Mouse (Mus musculus): ENCODE data around the gene Gdf15. TPM values are rescaled to one million over a fixed set of nuclear protein-coding genes. Genes with fewer than 3 reads are reported as not detected.
A peak's percentile ranks its signal among the peaks of the same experiment; 100 is the strongest.

The Gdf15 gene
- polyA plus RNA-seq, 1 experiment from 2014 or later = 1.0 TPM

DNA sequence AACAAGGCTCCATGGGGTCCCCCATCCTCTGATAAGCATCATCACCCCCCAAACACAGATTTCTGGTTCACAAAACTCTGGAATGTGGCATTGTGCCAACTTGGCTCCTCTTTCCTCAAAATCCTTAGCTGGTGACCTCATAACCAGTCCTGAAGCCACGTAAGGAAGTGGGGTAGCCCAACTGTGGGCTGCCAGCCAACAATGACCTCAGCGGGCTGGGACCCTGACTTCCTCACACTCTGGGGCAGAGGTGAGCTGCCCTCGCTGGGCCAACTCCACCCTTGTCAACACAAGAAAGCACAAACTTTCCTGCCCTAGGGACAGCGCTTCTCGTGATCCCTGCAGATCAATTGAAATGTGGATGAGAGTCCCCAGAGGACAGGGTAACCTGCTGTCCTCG, 1.8 kb upstream of the Gdf15 start:
- Histone ChIP-seq H3K36me3 (ENCODE audit: insufficient read depth, low read length) (no peaks in the 10 kb centered on the region), H3K9ac (replicated peaks; ENCODE audit: low read length) (0 out of 2 replicates have a peak overlapping the region, but pooled peaks have one; percentile 2), H3K9me3 (ENCODE audit: low read length) (no peaks in the 10 kb centered on the region), H3K4me2 (replicated peaks; ENCODE audit: low read depth, low read length) (no peak overlapping the region), H3K27ac (ENCODE audit: low read length) (peak overlapping the region; percentile 0; the same call in 1 of the 2 replicates), H3K4me3 (ENCODE audit: low read length) (no peak overlapping the region), H3K4me1 (ENCODE audit: insufficient read depth, low read length) (peaks cover 59% of the 10 kb centered on the region), H3K27me3 (ENCODE audit: insufficient read depth, low read length) (no peaks in the 10 kb centered on the region)
- 38% methylated on average over 6 of the region's 6 CpGs for WGBS
- no peak for ATAC-seq (ENCODE audit: low FRiP score, low TSS enrichment)

GRCm38 (mm10) chr8:70631436-70631835, 820 bp downstream of the Gdf15 start:
- no peak for ATAC-seq (ENCODE audit: low FRiP score, low TSS enrichment)
- H3K9me3 ChIP-seq (ENCODE audit: low read length) = no peaks in the 10 kb centered on the region
- WGBS = 15% methylated on average over 24 of the region's 24 CpGs
- H3K27me3 ChIP-seq (ENCODE audit: insufficient read depth, low read length) = no peaks in the 10 kb centered on the region
- H3K27ac ChIP-seq (ENCODE audit: low read length) = no peak overlapping the region
- no peak overlapping the region for H3K9ac ChIP-seq (replicated peaks; ENCODE audit: low read length)
- H3K4me1 ChIP-seq (ENCODE audit: insufficient read depth, low read length) = peaks cover 52% of the 10 kb centered on the region
- no peaks in the 10 kb centered on the region for H3K36me3 ChIP-seq (ENCODE audit: insufficient read depth, low read length)
- peak overlapping the region; percentile 70; the same call in 1 of the 2 replicates for H3K4me2 ChIP-seq (replicated peaks; ENCODE audit: low read depth, low read length)
- 0 out of 2 replicates have a peak overlapping the region, but pooled peaks have one; percentile 10 for H3K4me3 ChIP-seq (ENCODE audit: low read length)

DNA sequence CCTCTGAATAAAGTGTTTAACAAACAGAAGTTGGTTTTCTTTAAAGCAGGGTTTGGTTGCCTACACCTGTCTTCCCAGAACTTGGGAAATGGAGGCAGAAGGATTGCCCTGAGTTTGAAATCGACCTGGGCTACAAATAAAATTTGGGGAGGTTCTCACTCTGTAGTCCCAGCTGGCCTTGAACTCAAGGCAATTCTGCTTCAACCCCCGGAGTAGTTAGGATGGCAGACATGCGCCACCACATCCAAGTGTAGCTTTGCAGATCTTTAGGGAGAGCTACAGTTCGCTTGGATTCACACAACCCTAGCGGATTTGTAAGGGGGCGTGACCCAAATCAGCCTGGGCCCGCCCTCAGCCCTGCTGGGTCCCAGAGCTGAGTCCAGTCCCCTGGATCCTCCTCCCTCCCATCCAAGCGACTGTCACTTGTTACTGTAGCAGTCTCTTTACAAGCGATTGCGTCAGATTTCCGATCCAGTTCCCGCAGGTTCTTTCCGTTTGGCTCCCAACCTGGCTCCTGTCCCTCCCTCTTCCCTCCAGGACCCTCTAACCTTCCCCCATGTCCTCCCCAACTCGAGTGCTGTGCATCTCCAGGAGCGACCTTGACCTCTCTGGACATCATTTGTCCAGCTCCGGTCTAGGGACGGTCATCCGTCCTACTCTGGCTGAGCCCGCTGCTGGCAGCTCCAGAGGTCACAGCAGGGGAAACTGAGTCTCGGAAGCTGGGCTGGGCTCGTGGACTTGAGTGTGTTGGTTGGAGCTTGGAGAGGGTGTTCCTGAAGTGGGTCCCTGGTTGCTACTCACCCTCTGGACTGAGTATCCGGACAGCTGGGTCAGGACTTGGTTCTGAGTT, 1.5 kb downstream of the Gdf15 start:
- 13% methylated on average over 22 of the region's 22 CpGs for WGBS
- peak; percentile 60; the same call in 1 of the 2 replicates for ATAC-seq (ENCODE audit: low FRiP score, low TSS enrichment)
- H3K4me1 ChIP-seq (ENCODE audit: insufficient read depth, low read length) = peaks cover 49% of the 10 kb centered on the region
- H3K27me3 ChIP-seq (ENCODE audit: insufficient read depth, low read length) = no peaks in the 10 kb centered on the region
- H3K36me3 ChIP-seq (ENCODE audit: insufficient read depth, low read length) = no peaks in the 10 kb centered on the region
- no peaks in the 10 kb centered on the region for H3K9me3 ChIP-seq (ENCODE audit: low read length)
- peak overlapping the region; percentile 60; the same call in 1 of the 2 replicates for H3K4me3 ChIP-seq (ENCODE audit: low read length)
- H3K9ac ChIP-seq (replicated peaks; ENCODE audit: low read length) = 0 out of 2 replicates have a peak overlapping the region, but pooled peaks have one; percentile 1
- peak overlapping the region; percentile 1; the same call in 1 of the 2 replicates for H3K27ac ChIP-seq (ENCODE audit: low read length)
- peak overlapping the region; percentile 70 for H3K4me2 ChIP-seq (replicated peaks; ENCODE audit: low read depth, low read length)

DNA sequence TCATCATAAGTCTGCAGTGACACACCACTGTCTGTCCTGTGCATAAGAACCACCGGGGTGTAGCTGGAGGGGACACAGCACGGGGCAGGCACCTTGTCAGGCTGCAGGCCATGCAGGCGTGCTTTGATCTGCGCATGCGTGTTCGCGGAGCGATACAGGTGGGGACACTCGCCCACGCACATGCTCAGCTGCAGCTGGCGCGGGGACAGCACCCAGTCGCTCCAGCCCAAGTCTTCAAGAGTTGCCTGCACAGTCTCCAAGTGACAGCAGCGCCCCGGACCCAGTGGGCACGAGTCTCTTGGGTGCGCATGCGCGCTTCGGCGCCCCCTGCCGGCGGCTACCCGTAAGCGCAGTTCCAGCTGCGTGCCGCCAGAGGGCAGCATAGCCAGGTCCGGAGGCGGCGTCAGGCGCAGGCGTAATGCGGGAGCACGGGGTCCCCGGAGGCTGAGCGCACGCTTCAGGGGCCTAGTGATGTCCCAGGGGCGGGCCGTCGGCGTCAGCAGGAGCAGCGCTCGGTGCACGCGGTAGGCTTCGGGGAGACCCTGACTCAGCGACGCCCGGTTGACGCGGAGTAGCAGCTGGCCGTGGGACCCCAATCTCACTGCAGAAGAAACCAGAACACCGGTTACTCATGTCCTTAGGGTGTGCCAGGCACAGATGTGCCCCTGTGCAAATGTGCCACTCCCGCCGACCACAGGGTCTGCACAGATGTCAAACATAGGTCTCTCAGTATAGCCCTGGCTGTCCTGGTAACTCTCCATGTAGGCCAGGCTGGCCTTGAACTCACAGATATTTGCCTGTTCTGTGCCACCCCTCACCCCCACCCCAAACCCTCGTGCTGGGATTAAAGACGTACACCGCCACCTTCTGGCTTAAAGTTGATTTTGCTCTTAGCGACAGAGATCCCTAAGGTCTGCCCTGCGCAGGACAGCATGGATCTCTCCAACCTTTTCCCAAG, 2.4 kb downstream of the Gdf15 start:
- H3K4me3 ChIP-seq (ENCODE audit: low read length) = peak overlapping the region; percentile 60
- H3K36me3 ChIP-seq (ENCODE audit: insufficient read depth, low read length) = no peaks in the 10 kb centered on the region
- peak; percentile 89 for ATAC-seq (ENCODE audit: low FRiP score, low TSS enrichment)
- H3K27ac ChIP-seq (ENCODE audit: low read length) = peak overlapping the region; percentile 34
- 1% methylated on average over 60 of the region's 60 CpGs for WGBS
- H3K9ac ChIP-seq (replicated peaks; ENCODE audit: low read length) = peak overlapping the region; percentile 72
- no peaks in the 10 kb centered on the region; the same call in 1 of the 2 replicates for H3K9me3 ChIP-seq (ENCODE audit: low read length)
- peak overlapping the region; percentile 70 for H3K4me2 ChIP-seq (replicated peaks; ENCODE audit: low read depth, low read length)
- peaks cover 46% of the 10 kb centered on the region for H3K4me1 ChIP-seq (ENCODE audit: insufficient read depth, low read length)
- H3K27me3 ChIP-seq (ENCODE audit: insufficient read depth, low read length) = no peaks in the 10 kb centered on the region

GRCm38 (mm10) chr8:70628986-70629490, 3.2 kb downstream of the Gdf15 start:
- peak overlapping the region; percentile 70 for H3K4me2 ChIP-seq (replicated peaks; ENCODE audit: low read depth, low read length)
- H3K27ac ChIP-seq (ENCODE audit: low read length) = peak overlapping the region; percentile 34; the same call in 1 of the 2 replicates
- 56% methylated on average over 7 of the region's 7 CpGs for WGBS
- peak overlapping the region; percentile 72 for H3K9ac ChIP-seq (replicated peaks; ENCODE audit: low read length)
- H3K36me3 ChIP-seq (ENCODE audit: insufficient read depth, low read length) = no peaks in the 10 kb centered on the region
- H3K4me1 ChIP-seq (ENCODE audit: insufficient read depth, low read length) = peaks cover 38% of the 10 kb centered on the region
- no peaks in the 10 kb centered on the region; the same call in 1 of the 2 replicates for H3K9me3 ChIP-seq (ENCODE audit: low read length)
- peak overlapping the region; percentile 60 for H3K4me3 ChIP-seq (ENCODE audit: low read length)
- H3K27me3 ChIP-seq (ENCODE audit: insufficient read depth, low read length) = no peaks in the 10 kb centered on the region
- ATAC-seq (ENCODE audit: low FRiP score, low TSS enrichment) = no peak

GRCm38 (mm10) chr8:70627041-70627440, 5.2 kb downstream of the Gdf15 start:
- Histone ChIP-seq H3K9ac (replicated peaks; ENCODE audit: low read length) (no peak overlapping the region), H3K4me2 (replicated peaks; ENCODE audit: low read depth, low read length) (no peak overlapping the region), H3K9me3 (ENCODE audit: low read length) (no peaks in the 10 kb centered on the region; the same call in 1 of the 2 replicates), H3K27ac (ENCODE audit: low read length) (no peak overlapping the region), H3K4me3 (ENCODE audit: low read length) (no peak overlapping the region), H3K27me3 (ENCODE audit: insufficient read depth, low read length) (no peaks in the 10 kb centered on the region), H3K36me3 (ENCODE audit: insufficient read depth, low read length) (no peaks in the 10 kb centered on the region), H3K4me1 (ENCODE audit: insufficient read depth, low read length) (peaks cover 31% of the 10 kb centered on the region)
- ATAC-seq (ENCODE audit: low FRiP score, low TSS enrichment) = no peak
- 84% methylated on average over 5 of the region's 5 CpGs for WGBS

DNA sequence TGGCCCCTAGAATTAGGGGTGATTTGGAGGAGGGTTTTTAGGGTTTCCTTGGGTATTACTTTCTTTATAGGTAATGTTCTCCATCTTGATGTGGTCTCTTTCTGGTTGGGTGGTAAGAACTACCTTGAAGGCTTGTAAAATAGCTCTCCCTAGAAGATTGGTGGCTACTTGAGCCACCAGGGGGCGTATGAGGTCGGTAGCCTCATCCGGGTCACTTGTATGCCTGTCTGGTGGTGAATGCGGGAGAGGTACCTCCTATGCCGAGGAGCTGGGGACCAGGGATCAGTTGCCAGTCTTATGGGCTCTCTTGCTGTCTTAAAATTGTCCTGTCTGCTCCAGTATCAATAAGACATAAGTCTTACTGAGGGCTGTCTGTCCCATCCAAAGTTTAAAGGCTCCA, 7.2 kb downstream of the Gdf15 start:
- WGBS = 13% methylated on average over 5 of the region's 5 CpGs
- 0 out of 2 replicates have a peak, but pooled peaks cover 9% of the 10 kb centered on the region for H3K27me3 ChIP-seq (ENCODE audit: insufficient read depth, low read length)
- no peak overlapping the region for H3K4me3 ChIP-seq (ENCODE audit: low read length)
- H3K4me1 ChIP-seq (ENCODE audit: insufficient read depth, low read length) = peaks cover 12% of the 10 kb centered on the region
- no peak overlapping the region for H3K9ac ChIP-seq (replicated peaks; ENCODE audit: low read length)
- no peak overlapping the region for H3K27ac ChIP-seq (ENCODE audit: low read length)
- no peaks in the 10 kb centered on the region; the same call in 1 of the 2 replicates for H3K9me3 ChIP-seq (ENCODE audit: low read length)
- no peaks in the 10 kb centered on the region for H3K36me3 ChIP-seq (ENCODE audit: insufficient read depth, low read length)
- no peak for ATAC-seq (ENCODE audit: low FRiP score, low TSS enrichment)
- H3K4me2 ChIP-seq (replicated peaks; ENCODE audit: low read depth, low read length) = no peak overlapping the region; the same call in 1 of the 2 replicates

- 64% methylated on average over 3 of the region's 3 CpGs for WGBS
- H3K4me2 ChIP-seq (replicated peaks; ENCODE audit: low read depth, low read length) = no peak overlapping the region
These were observed 10.0 kb downstream of the Gdf15 start for GRCm38 (mm10) chr8:70622220-70622619.

GRCm38 (mm10) chr8:70618888-70619334, 13.3 kb downstream of the Gdf15 start:
- ATAC-seq (ENCODE audit: low FRiP score, low TSS enrichment) = peak; percentile 60
- 33% methylated on average over 9 of the region's 9 CpGs for WGBS

More at GRCm38 (mm10) chr8:70622220-70622619, 10.0 kb downstream of the Gdf15 start:
- H3K36me3 ChIP-seq (ENCODE audit: insufficient read depth, low read length) = no peaks in the 10 kb centered on the region
- no peaks in the 10 kb centered on the region; the same call in 1 of the 2 replicates for H3K9me3 ChIP-seq (ENCODE audit: low read length)
- no peak overlapping the region for H3K27ac ChIP-seq (ENCODE audit: low read length)
- 0 out of 2 replicates have a peak, but pooled peaks cover 9% of the 10 kb centered on the region for H3K27me3 ChIP-seq (ENCODE audit: insufficient read depth, low read length)
- no peak for ATAC-seq (ENCODE audit: low FRiP score, low TSS enrichment)
- H3K4me1 ChIP-seq (ENCODE audit: insufficient read depth, low read length) = peaks cover 11% of the 10 kb centered on the region; the same call in 1 of the 2 replicates
- no peak overlapping the region for H3K4me3 ChIP-seq (ENCODE audit: low read length)
- no peak overlapping the region for H3K9ac ChIP-seq (replicated peaks; ENCODE audit: low read length)

More at GRCm38 (mm10) chr8:70618888-70619334, 13.3 kb downstream of the Gdf15 start:
- Histone ChIP-seq H3K4me3 (ENCODE audit: low read length) (no peak overlapping the region), H3K27me3 (ENCODE audit: insufficient read depth, low read length) (0 out of 2 replicates have a peak, but pooled peaks cover 9% of the 10 kb centered on the region), H3K36me3 (ENCODE audit: insufficient read depth, low read length) (no peaks in the 10 kb centered on the region), H3K27ac (ENCODE audit: low read length) (no peak overlapping the region), H3K9me3 (ENCODE audit: low read length) (no peaks in the 10 kb centered on the region), H3K9ac (replicated peaks; ENCODE audit: low read length) (no peak overlapping the region), H3K4me1 (ENCODE audit: insufficient read depth, low read length) (peaks cover 6% of the 10 kb centered on the region; the same call in 1 of the 2 replicates), H3K4me2 (replicated peaks; ENCODE audit: low read depth, low read length) (no peak overlapping the region)
